Mouse (Mus musculus) thymus, postnatal 4 days (tissue): Measurements from ENCODE around the gene Klc4.

Source experiments
- DNase-seq: peaks from one replicate; pipeline ENCODE4 v3.0.0; 2021

Klc4 gene

DNA sequence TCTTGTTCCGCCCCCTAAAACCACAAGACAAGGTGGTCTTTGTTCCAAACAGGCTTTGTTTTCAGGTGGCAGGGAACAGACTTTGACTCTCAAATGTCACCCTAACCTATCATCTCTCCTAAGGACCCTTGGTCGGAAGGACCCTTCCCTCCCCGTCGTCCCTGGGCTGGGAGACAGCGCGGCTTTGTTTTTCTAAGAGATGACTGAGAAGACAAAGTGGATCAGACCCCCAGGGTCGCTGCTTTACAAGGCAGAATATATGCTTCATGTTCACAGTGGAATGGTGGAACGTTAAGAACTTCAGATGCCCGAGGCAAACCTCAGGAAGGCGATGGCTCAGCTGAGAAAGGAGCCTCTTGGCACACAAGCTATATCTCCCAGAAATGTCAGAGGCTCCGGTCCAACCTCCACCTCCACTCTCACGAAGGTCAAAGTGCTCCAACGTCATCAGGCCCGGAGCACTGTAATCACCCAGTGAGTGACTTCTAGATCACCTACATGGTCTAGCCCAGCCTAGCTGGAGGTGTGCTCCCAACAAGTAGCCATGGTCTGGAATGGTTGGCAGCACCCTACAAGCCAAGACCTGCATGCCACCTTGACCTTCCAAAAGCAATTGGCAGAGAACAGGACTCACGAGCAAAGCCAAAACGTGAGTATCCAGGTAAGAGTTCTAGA, 26.0 kb downstream of the Klc4 start:
- no peak for DNase-seq

DNA sequence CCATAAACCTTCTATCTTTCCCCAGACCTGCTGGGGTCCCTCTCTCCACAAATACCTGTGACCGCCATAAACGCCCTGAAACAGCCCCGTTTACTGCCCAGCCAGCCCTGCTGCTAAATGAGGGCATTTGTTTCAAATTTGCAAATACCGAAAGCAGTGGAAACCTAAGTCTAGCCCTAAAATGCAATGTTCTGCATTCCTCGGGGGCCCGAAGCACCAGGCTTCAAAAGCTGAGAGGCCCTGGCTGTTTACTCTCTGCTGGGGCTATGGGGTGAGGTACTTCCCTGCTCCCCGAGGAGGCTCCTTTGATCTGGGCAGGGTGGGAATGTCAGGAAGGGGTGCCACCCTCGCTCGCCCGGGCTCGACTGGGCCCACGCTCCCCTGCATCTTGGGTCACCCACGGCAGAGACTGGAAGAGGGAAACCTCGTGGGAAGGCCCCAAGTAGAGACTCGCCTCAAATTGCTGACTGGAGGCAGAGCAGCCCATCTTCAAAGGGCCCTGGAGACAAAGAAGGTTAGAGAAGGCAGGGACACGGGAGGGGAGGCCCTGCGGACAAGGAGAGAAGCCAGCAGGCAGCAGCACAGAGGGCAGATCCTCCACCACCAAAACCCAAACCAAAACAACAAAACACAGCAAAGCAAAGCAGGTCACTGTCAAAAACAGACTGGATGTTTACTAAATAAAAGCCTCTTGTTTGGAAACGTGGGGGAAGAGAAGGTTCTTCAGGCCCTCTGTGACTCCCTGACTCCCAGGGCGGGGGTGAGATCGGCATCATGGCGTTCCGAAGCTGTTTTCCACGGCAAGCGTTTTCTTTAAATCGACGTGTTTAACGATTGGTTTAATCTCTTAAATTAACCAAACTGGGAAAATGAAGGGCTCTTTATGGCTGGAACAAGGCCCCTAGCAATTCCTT, 26.8 kb downstream of the Klc4 start:
- DNase-seq, result no peak

DNA sequence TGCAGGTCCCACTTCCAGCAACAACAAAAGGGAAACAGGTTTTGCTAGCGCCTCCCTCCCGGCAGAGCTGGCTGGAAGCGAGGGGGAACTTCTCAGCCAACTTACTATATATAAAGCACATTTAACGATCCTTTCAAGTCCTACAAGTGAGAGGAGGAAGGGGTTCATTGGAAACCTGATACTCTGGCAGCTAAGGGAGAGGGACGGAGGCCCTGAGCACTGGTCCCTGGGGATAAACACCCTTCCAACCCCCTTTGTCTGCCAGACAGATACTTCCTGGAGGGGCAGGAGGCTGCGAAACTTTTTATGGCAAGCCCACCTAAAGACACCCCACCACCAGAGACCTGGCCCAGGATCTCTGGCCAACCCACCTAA, 27.4 kb downstream of the Klc4 start:
- no peak for DNase-seq

DNA sequence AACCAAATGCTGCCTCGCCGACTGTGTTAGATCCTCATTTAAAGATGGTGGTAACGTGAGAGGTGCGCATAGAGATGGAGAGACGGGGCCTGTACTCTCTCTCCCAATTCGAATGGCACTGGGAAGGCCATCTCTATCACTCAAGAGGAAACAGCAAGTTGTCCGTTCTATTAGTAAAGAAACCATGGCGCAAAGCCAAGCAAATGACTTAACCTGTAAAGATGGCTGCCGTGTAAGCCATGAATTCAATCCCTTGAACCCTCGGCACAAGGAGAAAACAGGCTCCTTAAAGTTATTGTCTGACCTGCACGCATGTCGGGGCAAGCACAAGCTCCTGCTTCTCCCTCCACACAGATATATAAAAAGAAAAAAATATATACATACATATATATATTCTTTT, 28.0 kb downstream of the Klc4 start:
- DNase-seq, result no peak

DNA sequence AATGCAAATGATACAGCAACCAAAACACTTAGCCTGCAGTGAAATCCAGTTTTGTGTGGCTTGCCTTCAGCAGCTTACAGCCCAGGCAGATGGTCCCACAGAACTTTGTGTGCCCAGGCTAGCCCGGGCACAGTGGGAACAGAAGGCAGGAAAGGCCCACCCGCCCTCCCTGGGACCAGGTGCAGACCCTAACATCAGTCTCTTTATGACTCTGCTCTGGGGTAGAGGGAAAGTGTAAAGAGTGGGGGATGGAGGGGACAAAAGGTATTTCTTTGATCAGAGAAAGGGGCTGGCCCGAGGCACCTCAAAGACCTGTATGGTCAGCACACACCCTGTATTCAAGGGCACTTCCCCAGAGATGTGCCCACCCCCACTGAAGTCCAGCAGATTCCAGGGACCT, 32.6 kb downstream of the Klc4 start:
- DNase-seq, result no peak

DNA sequence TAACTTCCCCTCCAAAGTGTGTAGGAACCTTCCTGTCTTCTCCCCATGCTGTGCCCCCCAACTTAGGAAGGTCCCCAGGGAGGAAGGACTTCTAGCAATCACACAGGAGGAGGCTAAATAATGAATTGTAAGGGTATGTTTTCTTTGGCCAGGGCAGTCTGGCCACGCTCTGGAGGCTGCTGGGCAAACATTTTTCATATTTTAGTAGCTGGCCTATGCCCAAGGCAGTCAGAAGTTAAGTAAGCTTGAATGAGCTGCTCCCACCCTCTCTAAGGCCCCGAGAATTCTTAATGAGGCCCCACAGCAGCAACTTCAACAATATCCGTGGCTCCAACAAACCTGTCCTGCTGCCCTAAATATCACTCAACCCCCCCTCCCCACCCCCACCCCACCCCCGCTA, 33.0 kb downstream of the Klc4 start:
- no peak for DNase-seq

DNA sequence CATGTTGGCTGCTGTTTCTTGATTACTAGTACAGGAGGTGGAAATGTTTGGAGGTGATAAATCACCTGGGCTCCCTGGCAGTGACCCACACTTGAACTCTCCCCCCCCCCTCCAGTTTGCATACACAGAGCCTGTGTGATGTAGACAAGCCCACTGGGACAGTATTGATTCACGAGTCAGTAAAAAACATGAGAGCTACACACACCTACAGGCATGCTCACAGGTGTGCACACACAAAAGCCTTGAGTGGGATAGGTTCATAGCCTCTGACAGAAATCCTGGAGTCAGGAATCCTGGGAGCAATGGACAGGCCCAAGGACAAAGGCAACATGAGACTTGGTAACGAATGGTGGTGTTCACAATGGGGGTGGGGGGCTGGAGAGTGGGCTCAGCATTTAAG, 33.6 kb downstream of the Klc4 start:
- no peak for DNase-seq

DNA sequence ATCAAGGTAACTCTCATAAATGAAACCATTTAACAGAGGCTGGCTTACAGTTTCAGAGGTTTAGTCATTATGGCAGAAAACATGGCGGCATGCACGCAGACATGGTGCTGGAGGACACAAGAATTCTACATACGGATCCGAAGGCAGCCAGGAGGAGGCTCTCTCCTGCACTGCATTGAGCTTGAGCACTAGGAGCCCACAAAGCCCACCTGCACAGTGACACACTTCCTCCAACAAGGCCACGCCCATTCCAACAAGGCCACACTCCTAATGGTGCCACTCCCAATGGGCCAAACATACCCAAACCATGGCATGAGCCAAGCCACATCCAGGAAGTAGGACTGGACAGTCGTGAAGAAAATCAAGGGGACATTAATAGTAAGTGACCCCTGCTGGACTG, 34.5 kb downstream of the Klc4 start:
- no peak for DNase-seq

DNA sequence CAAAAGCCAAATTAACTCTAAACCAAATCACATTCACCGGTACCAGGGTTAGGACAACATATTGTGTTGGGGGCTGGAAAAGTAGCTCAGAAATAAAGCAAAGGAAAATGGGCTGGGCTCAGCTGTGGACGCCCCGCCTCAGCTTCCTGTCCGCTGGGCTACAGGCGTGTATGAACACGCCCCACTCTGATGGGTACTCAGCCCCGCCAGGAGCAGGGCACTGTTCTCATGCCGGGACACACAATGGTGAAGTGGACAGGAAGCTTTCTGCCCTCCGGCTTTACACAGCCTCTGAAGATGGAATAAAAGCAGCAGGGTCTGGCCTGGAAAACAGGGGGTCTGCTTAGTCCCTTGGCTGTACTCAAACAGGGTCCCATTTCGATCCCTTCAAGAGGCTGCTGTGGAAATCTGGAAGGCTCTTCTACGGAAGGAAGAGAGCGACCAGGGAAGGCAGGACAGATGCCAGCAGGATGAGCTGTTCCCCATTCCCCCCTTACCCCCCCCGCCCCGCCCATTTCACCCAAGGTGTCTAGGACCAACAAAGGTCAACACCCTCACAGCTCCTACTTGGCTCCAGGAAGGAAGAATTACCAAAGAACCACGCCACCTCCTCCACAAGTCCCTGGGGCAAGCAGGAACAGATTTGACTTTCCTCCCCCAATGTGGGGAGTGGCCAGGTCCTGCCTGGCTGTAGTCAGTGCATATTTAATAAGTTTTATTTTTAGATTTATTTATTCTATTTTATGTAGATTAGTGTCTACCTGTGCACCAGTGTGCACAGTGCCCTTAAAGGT, 35.9 kb downstream of the Klc4 start:
- no peak for DNase-seq

DNA sequence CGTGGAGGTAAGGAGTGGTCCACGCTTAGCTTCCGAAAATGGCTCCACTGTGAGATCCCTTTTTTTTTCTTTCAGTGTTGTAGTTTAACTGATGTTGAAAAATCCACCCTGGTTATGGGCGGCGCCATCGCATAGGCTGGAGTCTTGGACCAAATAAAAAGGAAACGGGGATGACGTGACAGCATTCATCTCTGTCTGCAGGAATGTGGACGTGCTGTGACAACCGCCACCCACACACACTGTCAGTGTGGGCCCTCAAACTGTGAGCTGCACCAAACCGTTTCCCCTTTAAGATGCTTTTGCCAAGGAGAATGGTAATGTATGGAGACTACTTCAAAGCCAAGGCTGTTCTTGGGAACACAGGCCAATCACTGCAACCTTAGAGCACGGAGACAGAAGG, 39.8 kb downstream of the Klc4 start:
- no peak for DNase-seq

DNA sequence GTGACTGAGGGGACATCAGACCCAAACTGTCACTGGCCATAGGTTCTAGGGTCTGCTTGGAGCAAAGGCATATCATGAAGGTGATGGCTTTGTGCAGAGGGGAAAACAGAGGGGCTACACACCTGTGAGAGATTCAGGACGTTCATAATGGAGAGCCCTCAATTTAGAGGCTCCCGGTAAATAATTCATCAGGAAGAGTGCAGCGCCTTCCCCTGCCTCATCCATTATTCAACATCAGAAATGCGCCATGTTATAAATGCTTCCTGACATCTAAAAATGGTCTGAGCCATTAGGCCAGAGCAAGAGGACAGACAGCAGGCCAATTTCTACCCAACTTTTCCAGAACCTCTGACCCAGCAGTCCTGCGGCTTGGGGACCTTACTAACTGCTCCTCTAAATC, 40.7 kb downstream of the Klc4 start:
- DNase-seq, result no peak

DNA sequence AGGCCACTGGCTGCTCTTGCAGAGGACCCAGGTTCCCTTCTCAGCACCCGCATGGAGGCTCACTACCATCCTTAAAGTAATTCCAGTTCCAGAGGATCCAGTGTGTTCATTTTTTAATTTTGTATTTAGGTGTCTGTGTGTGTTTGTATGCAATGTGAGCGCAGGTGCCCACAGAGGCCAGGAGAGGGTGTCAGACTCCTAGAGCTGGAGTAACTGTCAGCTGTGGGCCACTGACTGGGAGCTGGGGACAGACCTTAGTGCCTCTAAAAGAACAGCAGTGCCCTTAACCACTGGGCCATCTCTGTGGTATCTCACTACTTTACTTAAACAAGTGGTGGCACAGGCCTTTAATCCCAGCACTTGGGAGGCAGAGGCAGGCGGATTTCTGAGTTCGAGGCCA, 42.6 kb downstream of the Klc4 start:
- DNase-seq, result no peak

DNA sequence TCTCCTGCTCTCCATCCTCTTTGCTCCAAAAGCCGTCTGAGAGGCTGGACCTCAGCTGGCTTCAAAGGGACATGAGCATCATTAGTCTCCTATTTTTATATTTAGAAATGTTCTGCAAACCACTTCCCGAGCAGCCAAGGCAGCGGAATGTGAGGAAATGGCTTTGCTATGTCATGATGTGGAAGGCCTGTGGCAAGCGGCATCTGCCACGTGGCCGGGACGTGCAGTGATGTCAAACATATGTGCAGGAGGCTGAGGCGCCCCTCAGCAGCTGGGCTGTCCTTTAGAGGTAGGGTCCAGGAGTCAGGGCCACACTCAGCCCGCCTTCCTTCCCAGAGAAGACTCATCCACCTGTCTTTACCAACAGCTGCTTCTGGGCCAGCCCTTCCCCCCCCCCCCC, 43.6 kb downstream of the Klc4 start:
- DNase-seq, result no peak

DNA sequence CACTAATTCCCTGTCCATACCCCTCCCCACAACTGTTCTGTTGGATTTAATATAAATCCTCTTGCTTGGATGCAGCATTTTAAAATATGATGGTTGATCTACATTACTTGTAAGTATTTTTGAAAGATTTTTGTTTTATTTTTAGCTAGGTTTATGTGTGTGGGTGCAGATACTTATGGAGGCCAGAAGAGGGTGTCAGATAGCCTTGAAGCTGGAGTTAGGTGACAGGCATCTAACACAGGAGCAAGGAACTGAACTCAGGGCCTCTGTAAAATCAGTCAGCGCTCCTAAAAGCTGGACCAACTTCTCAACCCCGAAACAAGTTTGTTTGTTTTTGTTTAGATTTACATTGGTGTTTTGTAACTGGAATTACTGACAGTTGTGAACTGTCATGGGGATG, 45.3 kb downstream of the Klc4 start:
- DNase-seq, result no peak

DNA sequence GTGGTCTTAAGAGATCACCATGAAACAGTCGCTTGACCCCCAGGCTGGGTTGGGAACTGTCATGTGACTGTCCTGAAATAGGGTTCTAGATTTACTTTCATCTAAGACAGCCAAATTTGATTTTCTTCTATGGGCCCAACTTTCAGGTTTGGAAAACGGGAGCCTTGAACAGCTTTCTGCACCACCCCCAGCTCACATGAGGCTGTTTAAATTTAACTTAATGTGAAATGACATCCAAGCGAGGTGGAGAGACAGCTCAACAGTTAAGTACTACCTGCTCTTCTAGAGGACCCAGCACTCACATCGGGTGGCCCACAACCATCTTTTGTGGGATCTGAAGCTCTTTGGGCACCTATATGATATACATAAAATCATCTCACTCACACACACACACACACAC, 46.9 kb downstream of the Klc4 start:
- DNase-seq, result no peak

DNA sequence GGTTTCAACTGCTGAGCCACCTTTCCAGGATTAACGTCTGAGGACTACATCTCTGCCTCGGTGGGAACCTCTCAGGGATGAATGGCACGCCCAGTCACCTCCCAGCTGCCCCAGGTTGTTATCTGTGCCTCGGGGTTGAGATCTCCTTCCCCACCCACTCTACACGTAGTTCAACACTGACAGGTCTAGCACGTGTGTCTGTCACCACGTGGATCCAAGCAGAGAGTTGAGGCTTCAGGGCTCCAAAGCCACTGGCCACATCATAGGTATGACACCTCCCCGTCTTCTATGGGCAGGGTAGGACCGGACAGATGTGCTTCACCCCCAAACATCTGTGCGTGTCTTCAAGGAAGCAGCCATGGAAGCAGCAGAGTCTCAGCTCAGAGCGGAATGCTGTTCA, 47.9 kb downstream of the Klc4 start:
- no peak for DNase-seq

DNA sequence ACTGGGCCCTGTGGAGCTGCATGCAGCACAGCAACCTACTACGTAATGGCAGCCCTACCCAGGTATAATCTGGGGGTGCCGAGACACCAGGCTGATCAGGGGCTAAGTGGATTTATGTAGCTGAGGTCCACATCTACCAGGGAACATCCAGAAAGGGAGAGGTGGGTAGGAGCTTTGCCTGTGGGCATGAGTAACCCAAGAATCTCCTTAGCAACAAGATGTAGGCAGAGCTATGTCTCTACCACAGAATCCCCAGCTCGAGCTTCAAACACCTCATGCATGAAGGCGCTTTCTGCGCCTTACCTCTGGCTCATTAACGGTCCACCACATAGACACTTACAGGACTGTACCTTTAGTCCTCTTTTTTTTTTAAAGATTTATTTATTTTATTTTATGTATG, 50.5 kb downstream of the Klc4 start:
- no peak for DNase-seq

DNA sequence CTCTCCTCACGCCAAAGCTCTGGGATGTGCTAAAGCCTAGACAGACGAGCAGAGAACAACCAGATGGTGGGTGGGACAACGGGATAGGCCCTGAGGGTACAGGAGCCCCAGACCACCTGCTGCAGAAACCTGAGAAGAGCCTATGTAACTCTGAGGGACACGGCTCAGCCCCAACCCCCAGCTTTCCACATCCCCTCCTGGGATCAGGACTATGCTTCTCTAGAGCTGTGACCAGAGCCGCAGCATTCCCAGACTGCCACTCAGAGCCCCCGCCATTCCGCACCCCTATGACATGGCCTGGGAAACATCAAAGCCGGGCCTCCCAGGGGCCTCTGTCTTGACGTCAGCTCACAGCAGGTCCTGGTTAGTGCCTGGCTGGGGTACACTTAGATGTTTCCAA, 51.2 kb downstream of the Klc4 start:
- no peak for DNase-seq

DNA sequence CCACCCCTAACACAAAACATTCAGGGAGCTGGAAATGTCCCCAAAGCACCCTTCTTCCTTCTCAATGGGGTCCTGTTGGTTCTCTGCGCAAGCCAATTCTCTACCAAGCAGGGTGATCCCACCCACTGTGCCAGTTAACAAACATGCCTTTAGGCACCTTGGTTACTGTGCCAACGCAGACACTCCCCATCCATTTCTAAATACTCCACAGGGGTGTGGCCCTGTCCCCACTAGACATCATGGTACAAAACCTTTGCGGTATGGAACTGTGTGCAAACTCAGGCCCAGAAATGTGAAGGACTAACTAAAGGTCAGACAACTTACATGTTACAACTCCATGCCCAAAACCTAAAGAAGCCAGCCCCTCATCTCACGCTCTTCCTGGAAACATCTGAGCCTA, 52.7 kb downstream of the Klc4 start:
- DNase-seq, result no peak

DNA sequence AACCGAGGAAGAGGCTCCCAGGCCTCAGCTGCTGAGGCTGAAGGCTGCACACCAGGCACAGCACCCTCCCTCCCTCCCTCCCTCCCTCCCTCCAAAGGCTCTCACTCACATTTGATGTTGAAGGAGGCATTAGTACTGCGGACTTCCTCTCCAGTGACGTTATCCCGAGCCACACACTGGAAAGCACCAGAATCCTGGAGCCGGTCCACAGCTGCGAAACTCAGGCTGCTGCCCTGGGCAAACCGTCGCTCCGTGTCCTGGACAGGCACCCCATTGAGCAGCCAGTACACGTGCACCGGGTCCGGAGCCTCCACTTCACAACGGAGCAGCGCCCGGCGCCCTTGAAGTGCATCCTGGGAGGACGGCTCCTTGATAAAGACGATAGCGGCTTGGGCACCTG, 54.4 kb downstream of the Klc4 start:
- DNase-seq, result no peak

DNA sequence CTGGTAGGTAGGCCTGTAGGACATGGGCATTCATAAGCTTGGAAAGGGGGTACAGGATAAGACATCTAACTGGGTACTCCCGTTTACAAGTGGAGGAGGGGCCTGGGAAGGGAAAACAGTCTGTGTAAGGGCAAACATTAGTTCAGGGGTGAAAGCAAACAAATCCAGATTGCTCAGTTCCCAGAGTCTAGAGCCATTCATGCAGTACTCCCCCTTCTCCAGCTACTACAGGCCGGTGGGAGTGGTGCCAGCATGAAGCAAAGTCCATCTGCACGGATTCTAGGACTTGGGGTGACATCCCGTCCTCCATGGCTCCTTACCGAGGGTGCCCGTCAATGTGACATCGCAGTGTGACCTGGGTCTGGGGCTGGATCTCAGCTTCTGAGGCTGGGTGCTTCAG, 55.4 kb downstream of the Klc4 start:
- no peak for DNase-seq

DNA sequence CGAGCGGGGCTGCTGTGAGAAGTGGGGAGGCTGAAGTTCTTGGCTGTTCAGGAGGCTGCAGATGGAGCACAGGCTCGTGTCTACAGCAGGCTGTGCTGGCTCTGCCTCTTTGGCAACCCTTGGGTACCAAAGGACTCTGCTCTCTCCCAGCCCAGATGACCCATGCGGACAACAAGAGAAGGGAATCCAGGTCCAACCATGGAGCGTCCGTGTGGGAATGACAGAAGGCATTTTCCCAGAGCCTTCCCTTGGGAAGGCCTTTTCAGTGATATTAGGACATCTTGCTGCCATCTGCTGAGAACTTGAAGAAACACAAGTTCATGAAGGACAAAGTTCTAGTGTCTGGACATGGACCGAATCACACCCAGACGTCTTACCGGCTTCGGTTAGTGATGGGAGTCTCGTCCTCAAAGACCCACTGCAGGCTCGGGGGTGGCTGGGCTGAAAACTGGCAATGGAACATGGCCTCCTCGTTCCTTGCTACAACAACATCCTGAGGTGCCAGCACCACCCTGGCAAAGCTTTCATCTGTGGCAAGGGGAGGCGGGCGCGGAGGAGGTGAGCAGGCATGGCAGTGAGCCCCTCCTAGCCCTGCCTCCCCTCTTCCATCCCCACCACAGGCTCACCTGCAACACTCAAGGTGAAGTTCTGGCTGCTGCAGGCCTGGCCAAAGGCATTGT, 56.0 kb downstream of the Klc4 start:
- DNase-seq, result no peak

DNA sequence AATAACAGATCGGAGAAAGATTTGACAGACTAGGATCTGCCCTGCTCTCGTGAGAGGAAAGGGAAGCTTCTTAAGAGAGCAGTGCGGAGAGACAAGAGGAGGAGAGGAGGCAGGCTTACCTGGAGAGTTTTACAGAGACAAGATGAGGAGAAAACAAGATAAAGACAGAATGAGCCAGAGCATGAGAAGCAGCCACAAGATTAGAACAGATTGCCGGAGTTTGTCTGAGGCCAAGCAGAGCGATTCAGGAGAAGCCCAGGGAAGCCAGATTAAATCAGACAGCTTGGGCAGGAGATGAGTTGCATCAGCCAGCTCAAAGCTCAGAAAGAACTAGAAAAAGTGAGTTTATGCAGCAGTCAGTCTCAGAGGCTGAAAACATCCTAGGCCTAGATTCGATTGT, 56.9 kb downstream of the Klc4 start:
- DNase-seq, result no peak
